Comparison of ENCODE assay signal across 28 mouse cellular contexts in genomic region chr9:59431626-59432025, GRCm38 (mm10). TPM values are rescaled to one million over a fixed set of nuclear protein-coding genes. Genes with fewer than 3 reads are reported as not detected.
A peak's percentile ranks its signal among the peaks of the same experiment; 100 is the strongest.
DNase-seq lines count a peak whose midpoint lies in the region; ATAC-seq and TF ChIP-seq lines count a peak whose summit lies in the region.
"Had no signal": no experiment of that assay in that cellular context is flagged by ENCODE, and none has a peak within 500 bp of the region (broad histone marks: within the 10 kb centered on the region; RNA-seq: fewer than 3 reads in every experiment).

No protein-coding gene starts in this region.

- TF ChIP-seq CTCF in stomach, postnatal 0 days (IDR thresholded peaks at IDR 0.05; ENCODE audit: low read depth), result no peak
- TF ChIP-seq CTCF in cerebellum, adult 2 months (IDR thresholded peaks at IDR 0.05; ENCODE audit: borderline replicate concordance, insufficient read depth, low read depth, low read length), result no peak

- ATAC-seq in stomach, postnatal 0 days (ENCODE audit: low FRiP score, low TSS enrichment), result no peak
- ATAC-seq: liver, embryonic 12.5 days; liver, postnatal 0 days; midbrain, embryonic 16.5 days had no signal

- no peak for TF ChIP-seq EP300 in stomach, postnatal 0 days (optimal IDR thresholded peaks at IDR 0.05)

- peak; percentile 5 for DNase-seq in right cerebral cortex, adult 18-20 months
- no peak for DNase-seq in right cerebral cortex, postnatal 25 days
- DNase-seq in CD4-positive helper T cell, adult 2 months (ENCODE audit: low read depth, low spot score), result peak; percentile 53
- DNase-seq in T-cell, adult 2 months (ENCODE audit: low spot score), result peak; percentile 36
- peak; percentile 51 for DNase-seq in naive thymus-derived CD4-positive, alpha-beta T cell, adult 2 months (ENCODE audit: low read depth)
- DNase-seq in adrenal gland, adult 2 months, result no peak
- DNase-seq in stomach, postnatal 0 days (ENCODE audit: low spot score), result no peak
- DNase-seq in cerebellum, adult 2 months, result no peak
- DNase-seq: adrenal gland, postnatal 14 days; cerebellum, adult 11-12 months; cerebellum, postnatal 10 days; gastrocnemius, postnatal 25 days; heart, adult 11 months; heart, postnatal 4 days; kidney, adult 18-20 months; kidney, postnatal 36 days; left cerebral cortex, postnatal 4 days; liver, postnatal 0 days; lung, postnatal 36 days had no signal

- H3K4me1 ChIP-seq in stomach, postnatal 0 days (replicated peaks; ENCODE audit: control insufficient read depth, insufficient read depth), result no peaks in the 10 kb centered on the region
- no peaks in the 10 kb centered on the region for H3K4me1 ChIP-seq in cerebellum, adult 2 months (ENCODE audit: control insufficient read depth, insufficient read depth, low read length)
- H3K4me1 ChIP-seq: hindbrain, embryonic 13.5 days; neural tube, embryonic 12.5 days had no signal

- H3K9ac ChIP-seq in stomach, postnatal 0 days (ENCODE audit: low read length), result no peak overlapping the region
- H3K9ac ChIP-seq: hindbrain, embryonic 13.5 days; liver, embryonic 12.5 days; liver, postnatal 0 days; neural tube, embryonic 12.5 days had no signal

- H3K4me3 ChIP-seq in stomach, postnatal 0 days (ENCODE audit: low read depth, low read length), result no peak overlapping the region
- H3K4me3 ChIP-seq in cerebellum, adult 2 months (replicated peaks; ENCODE audit: insufficient read depth, low read depth, low read length), result no peak overlapping the region
- H3K4me3 ChIP-seq: erythroblast, embryonic 14.5 days; hindbrain, embryonic 13.5 days; layer of hippocampus, adult 2 months; liver, embryonic 12.5 days; neural tube, embryonic 12.5 days had no signal

- H3K9me3 ChIP-seq in stomach, postnatal 0 days (ENCODE audit: control insufficient read depth, low read length), result no peaks in the 10 kb centered on the region
- H3K9me3 ChIP-seq: hindbrain, embryonic 13.5 days; liver, embryonic 12.5 days; neural tube, embryonic 12.5 days had no signal

- no peaks in the 10 kb centered on the region for H3K27me3 ChIP-seq in stomach, postnatal 0 days (ENCODE audit: control insufficient read depth, insufficient read depth, low read length)
- no peaks in the 10 kb centered on the region for H3K27me3 ChIP-seq in cerebellum, adult 2 months (ENCODE audit: control insufficient read depth, insufficient read depth, low read length)
- H3K27me3 ChIP-seq: CH12.LX; hindbrain, embryonic 13.5 days; liver, embryonic 12.5 days; neural tube, embryonic 12.5 days had no signal

- H3K4me2 ChIP-seq in stomach, postnatal 0 days (replicated peaks; ENCODE audit: low read depth), result no peak overlapping the region
- H3K4me2 ChIP-seq: heart, embryonic 11.5 days; hindbrain, embryonic 13.5 days; liver, embryonic 12.5 days; midbrain, embryonic 11.5 days; neural tube, embryonic 12.5 days had no signal

- H3K27ac ChIP-seq in stomach, postnatal 0 days (replicated peaks), result no peak overlapping the region
- H3K27ac ChIP-seq in cerebellum, adult 2 months (ENCODE audit: insufficient read depth, low read length), result no peak overlapping the region
- H3K27ac ChIP-seq: hindbrain, embryonic 13.5 days; layer of hippocampus, adult 2 months; liver, embryonic 12.5 days; neural tube, embryonic 12.5 days had no signal

- 93% methylated on average over 2 of the region's 2 CpGs for WGBS in stomach, postnatal 0 days
- 92% methylated on average over 2 of the region's 2 CpGs for WGBS in cerebellum, adult 2 months

- no peaks in the 10 kb centered on the region for H3K36me3 ChIP-seq in stomach, postnatal 0 days (ENCODE audit: control insufficient read depth, insufficient read depth, low read length)

- no peak for TF ChIP-seq POLR2A in cerebellum, adult 2 months (IDR thresholded peaks at IDR 0.05; ENCODE audit: borderline replicate concordance, insufficient read depth, low read length)

RNA-seq across cellular contexts. Expression of gene Arih1, which starts 54.8 kb away (rescaled TPM):
- 100 to 1,000 TPM in 1 of 2 experiments, 10 to 100 TPM in 1; 99.3 to 152 TPM for total RNA-seq in adrenal gland, adult 2 months (2021)
- 10.2 and 13.6 TPM in 2 replicates for polyA plus RNA-seq in adrenal gland, adult 2 months (2012; rRNA removed)
- polyA plus RNA-seq in stomach, postnatal 0 days (2015; fragmentation: Nextera tagmentation; extraction: Ambion mirVana), result 4.9 and 8.1 TPM in 2 replicates
- polyA plus RNA-seq in cerebellum, adult 2 months (2012; rRNA removed), result 53.4 and 57.2 TPM in 2 replicates

Comparison
In these comparisons a context has a peak if more than half of its experiments do, and no peak if none do; other contexts are left out.
1. DNase-seq: peak in right cerebral cortex, adult 18-20 months (single experiment), CD4-positive helper T cell, adult 2 months (single experiment), T-cell, adult 2 months (single experiment) and naive thymus-derived CD4-positive, alpha-beta T cell, adult 2 months (single experiment); none in right cerebral cortex, postnatal 25 days (single experiment), adrenal gland, adult 2 months (single experiment), stomach, postnatal 0 days (single experiment) and cerebellum, adult 2 months (0 of 2).